Mouse (Mus musculus) mouse trophoblast stem cell (cell line): ENCODE results near the gene Slc44a5.
"Not testable (repeated sequence)": the region's sequence is repeated elsewhere in the genome, so short reads cannot be mapped to it uniquely, and the experiment has no call there.

Experiments used
- in situ Hi-C, 2 experiments: fragments of 300-500 bp; cut with MseI, MboI; formaldehyde crosslinking; loops; 2 replicates in 1 of 2; 3 replicates in 1 of 2; pipeline ENCODE4 v1.15.1; 2025

Gene Slc44a5

GRCm38 (mm10) chr3:154093745-154094322 lies 120.6 kb downstream of the Slc44a5 start:
- in situ Hi-C loops: no loop called here

DNA sequence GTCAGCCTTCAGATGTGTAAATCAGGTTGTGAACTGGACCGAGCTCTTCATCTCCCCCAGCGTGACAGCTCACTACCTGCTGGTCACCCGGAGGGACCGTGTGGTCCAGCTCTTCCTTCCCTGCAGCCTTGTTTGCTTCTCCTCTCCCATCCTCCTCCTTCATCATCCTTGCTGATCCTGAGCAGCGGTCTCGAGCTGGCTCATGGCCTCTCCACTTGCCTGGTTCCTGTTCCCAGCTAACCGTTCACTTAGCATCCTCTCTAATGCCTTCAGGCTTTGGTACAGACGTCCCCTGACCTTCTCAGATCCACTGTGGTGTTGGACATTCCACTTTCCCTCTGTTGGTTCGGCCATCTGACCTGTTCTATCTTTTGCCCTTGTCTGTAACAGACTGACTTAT lies 128.4 kb downstream of the Slc44a5 start:
- in situ Hi-C loops: no loop called here

DNA sequence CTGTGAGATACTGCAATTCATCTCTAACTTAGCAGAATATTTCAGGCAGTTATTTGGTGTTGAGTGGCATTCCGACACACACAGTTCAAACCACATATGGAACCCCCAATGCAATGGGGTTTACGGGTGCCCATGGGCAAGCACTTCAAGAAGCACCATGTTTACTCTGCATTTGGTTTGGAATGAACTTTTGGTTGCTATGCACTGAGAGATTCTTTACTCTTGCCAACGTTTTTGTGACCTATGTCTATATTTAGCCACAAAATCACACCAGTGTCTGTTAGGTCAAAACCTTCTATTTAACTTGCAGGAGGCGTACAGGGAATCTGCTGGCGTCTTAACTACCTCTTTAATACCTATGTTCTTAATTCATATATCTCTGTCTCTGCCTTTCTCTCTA lies 137.3 kb downstream of the Slc44a5 start:
- in situ Hi-C loops: no loop called here

GRCm38 (mm10) chr3:154111221-154111620 lies 138.0 kb downstream of the Slc44a5 start:
- in situ Hi-C loops: no loop called here

- in situ Hi-C loops: no loop called here
Observed at GRCm38 (mm10) chr3:154114991-154115390, 141.8 kb downstream of the Slc44a5 start.

GRCm38 (mm10) chr3:154115478-154115877 lies 142.2 kb downstream of the Slc44a5 start:
- in situ Hi-C loops: no loop called here

- in situ Hi-C loops: no loop called here
Observed at GRCm38 (mm10) chr3:154116000-154116399, 142.8 kb downstream of the Slc44a5 start.

GRCm38 (mm10) chr3:154118992-154119603 lies 145.9 kb downstream of the Slc44a5 start:
- in situ Hi-C loops: no loop called here

DNA sequence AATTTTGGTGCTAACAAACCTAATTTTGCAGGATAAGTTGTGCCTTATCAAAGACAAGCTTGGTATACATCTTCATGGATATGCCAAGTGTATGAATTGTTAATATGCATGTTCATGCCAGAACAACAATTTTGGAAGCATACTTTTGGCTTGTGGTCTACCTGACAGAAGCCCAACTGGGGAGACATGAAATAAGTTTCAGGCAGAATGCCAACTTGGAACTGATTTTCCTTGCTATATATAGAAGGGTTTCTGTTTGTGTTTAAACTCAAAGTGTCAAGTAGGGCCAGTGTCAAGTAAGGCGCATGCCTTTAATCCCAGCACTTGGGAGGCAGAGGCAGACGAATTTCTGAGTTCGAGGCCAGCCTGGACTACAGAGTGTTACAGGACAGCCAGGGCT lies 149.3 kb downstream of the Slc44a5 start:
- in situ Hi-C loops: no loop called here

DNA sequence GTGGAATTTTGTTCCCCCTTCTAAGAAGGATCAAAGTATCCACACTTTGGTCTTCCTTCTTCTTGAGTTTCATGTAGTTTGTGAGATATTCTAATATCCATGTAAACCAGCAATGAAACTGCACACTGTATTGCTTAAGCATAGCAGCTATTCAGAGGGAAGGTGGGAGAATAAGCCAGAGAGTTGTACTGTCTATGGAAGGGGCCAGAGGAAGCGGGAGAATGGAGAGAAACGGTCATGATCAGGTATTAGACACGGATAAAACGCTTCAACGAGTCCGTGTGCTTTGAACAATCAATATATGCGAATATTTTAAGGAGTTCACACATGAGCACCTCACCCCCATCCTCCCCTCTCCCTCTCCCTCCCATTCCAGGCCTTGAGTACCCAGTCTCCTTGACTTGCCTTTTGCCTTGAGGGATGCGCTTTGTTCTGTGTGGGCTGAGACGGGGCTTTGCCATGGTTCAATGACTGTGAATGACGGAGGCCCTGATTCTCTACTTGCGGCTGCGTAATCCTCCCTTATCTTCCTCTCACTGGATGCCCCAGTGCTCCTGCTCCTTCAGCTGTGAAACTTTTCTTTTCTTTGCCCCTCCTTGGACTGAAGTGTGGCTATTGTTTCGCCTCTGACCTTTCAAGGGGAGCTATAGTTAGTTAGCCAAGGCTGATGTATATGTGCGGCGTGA lies 151.8 kb downstream of the Slc44a5 start:
- in situ Hi-C loops: no loop called here

- in situ Hi-C loops: no loop called here
Observed at GRCm38 (mm10) chr3:154125768-154126376, 152.6 kb downstream of the Slc44a5 start.

DNA sequence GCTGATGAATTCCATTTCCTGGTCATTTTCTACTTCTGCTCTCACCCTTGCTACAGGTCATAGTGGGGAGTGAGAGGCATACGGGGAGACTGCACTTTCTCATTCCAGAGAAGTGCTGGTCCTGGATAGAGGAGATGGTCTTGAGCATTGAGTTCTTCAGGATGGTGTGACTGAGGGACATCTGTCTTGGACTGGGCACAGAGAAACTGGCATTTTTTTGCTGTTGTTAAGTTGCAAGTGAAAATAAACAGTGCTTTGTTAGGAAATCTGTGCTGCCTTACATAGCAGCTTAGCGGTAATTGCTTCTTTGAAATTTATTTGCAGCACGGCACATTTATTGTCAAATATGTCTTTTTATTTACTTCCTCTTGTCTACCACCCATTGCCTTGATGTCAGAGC lies 154.0 kb downstream of the Slc44a5 start:
- in situ Hi-C loops: no loop called here

DNA sequence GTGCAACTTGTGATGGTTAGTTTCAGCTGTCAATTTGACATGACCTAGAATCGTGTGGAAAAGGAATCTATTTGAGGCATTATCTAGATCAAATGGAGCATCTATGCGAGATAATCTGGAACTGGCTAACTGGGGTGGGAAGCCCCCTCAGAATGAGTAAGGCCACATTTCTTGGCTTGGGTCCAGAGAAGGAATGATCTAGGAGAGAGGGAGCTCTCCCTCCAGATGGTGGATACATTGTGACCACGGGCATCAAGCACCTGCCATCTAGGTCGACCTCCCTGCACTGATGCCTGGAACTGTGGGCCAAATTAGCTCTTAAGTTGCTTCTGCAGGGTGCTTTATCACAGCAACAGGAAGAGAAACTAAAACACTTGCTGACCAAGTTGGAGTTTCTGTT lies 155.8 kb downstream of the Slc44a5 start:
- in situ Hi-C loops: no loop called here

GRCm38 (mm10) chr3:154130431-154131114 lies 157.3 kb downstream of the Slc44a5 start:
- in situ Hi-C loops: no loop called here

DNA sequence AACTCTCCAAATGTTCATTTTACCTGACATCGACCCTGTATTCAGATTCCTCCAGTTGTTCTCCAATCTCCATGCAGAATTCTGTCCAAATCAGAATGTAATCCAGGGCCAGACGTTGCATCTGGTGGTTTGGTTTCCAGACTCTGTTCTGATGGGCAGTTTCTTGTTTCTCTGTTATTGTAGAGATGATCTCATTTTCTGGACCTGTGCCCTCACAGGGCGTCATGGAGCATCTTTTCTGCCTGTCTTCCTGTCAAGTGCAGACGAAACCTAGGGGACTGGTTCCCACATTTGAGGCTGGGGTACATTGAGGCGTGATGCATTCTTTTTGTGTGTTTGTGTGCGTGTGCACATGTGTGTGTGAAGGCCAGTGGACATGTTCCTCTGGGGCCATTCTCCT lies 160.8 kb downstream of the Slc44a5 start:
- in situ Hi-C loops: no loop called here

DNA sequence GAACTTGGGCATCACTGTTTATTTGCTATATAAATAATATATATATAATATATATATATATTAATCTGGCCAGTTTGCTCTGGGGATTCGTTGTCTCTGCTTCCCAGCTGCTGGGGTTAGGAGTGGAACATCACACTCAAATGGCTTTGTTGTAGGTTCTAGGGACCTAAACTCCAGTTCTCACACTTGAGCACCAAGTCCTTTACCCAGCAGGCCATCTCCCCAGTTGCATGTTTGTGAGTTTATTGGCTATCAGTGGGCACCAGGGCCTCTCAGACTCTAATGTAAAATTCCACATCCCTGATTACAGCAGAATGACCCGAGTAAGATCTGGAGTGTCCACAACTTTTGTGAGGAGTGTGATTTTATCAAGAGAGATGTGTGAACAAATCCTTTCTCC lies 161.5 kb downstream of the Slc44a5 start:
- in situ Hi-C loops: no loop called here

- in situ Hi-C loops: no loop called here
Observed at GRCm38 (mm10) chr3:154136501-154136900, 163.3 kb downstream of the Slc44a5 start.

GRCm38 (mm10) chr3:154141346-154141745 lies 168.1 kb downstream of the Slc44a5 start:
- in situ Hi-C loops: no loop called here

DNA sequence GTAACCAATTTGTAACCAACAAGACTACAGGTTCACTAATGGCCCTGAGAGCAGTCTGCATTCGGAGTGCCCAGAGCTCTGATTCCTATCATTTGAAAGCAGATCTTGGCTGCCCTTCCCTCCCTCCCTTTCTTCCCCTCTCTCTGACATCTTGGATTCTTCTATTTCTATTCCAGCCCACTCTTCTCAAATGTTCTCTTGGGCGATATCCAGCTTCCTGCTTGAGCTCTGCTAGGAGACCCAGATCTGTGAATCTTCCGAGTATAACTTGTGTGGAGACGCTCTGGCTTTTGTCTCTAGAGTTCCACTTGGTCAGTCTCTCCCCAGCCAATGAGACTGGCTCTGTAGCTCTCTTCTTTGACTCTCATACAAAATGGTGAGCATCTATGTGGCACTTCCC lies 169.4 kb downstream of the Slc44a5 start:
- in situ Hi-C loops: no loop called here

DNA sequence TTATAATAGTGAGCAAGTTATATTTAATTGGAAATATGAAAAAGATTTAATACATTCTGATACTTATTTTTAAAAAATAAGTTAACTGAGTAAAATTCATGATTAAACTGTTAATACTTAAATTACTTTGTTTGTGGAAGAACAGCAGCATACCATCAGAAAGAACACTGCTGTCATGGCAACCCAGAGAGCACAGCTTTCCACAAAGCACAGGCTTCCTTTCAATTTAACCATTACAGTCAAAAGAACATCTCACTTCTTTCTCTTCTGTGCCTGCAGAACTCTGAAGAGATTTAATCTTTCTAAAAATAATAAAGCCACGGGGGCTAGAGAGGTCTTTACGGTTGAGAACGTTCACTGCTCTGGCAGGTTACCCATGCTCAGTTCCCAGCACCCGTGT lies 172.5 kb downstream of the Slc44a5 start:
- in situ Hi-C loops: no loop called here

GRCm38 (mm10) chr3:154149778-154150177 lies 176.5 kb downstream of the Slc44a5 start:
- in situ Hi-C loops: no loop called here

- in situ Hi-C loops: not testable (repeated sequence)
Observed at GRCm38 (mm10) chr3:154153541-154153940, 180.3 kb downstream of the Slc44a5 start.
